Mouse (Mus musculus) left cerebral cortex, postnatal 4 days (tissue): ENCODE measurements around the gene Samd14. TPM values are rescaled to one million over a fixed set of nuclear protein-coding genes. Genes with fewer than 3 reads are reported as not detected.
A peak's percentile ranks its signal among the peaks of the same experiment; 100 is the strongest.
"Not testable (repeated sequence)": the region's sequence is repeated elsewhere in the genome, so short reads cannot be mapped to it uniquely, and the experiment has no call there.

Source experiments
- DNase-seq: peaks from one replicate; pipeline ENCODE4 v3.0.0-alpha.2; 2022
- intact Hi-C: fragments of 180-260 bp; cut with DNase I; formaldehyde crosslinking; loops from one replicate; pipeline ENCODE4 v1.15.1; 2025
- total RNA-seq, 2 experiments: library from RNA; stranded (reverse); gene quantifications; 2 replicates each; pipeline ENCODE4 v1.2.3; 2021

Samd14 gene
- 100 to 1,000 TPM; 173 to 176 TPM for total RNA-seq

DNA sequence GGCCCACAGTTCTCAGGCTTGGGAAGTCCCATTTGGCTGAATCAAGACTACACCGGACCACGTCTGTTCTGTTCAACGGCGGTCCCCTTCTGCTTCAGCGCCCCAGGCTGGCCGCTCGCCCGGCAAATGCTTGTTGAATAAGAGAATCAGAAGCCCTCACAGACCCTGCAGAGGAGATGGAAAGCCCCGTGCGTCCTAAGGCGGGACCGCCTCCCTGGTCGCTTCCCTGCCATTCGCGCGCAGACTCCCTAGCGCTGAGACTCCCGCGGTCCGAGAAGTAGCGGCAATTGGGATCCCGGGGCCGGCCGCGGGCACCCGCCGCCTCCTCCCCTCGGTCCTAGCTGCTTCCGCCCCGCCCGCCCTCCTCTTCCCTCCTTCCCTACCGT, at the start of gene Samd14:
Samd14 (plus strand) TSS at position 251 of the 386 bp plus-strand sequence.
- intact Hi-C loops = no loop called here
- DNase-seq = peak; percentile 96

DNA sequence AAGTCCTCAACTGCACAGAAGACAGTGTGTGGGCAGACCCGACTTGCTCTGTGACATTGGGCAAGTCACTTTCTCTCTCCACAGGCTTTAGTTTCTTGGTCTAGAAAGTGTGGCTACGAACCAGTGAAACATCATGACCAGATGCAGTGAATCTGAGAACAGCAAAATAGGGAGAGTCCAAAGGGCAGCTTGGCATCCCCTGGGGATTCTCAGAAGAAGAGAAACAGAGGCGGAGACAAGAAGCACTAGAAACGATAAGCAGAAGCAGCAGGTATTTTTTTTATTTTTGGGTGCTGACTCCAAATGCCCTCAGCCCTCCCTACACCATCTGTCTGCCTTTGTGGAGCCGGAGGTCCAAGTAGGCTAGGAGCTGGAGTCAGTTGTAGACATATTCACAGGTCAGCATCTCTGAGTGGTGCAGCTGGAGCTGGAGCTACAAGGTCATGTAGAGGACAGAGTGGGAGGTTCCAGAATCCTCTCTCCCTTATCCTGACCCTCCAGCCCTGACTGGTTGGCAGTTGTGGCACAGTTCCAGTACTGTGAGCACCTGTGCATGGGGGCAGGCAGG, 47.1 kb upstream of the Samd14 start:
- intact Hi-C loops = no loop called here
- DNase-seq = no peak

DNA sequence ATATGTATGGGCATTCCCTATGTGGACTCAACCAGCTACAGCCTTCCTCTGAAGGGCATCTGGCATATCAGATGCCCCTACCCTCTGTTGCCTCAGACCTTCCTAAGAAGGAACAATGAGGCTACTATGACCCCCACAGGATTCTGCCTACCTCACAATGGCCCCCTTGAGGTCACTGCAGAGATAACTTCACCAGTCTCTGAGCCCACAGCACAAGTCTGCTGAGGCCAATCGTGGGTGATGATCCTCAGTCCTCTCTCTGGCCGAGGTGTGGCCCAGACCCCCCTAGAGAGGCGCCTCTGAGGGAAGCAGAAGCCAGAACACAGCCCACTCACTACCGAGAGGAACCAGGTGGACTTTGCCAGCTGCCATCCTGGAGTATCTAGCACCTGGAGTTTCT, 42.3 kb upstream of the Samd14 start, which contains the start of gene Hils1:
Hils1 (plus strand) TSS at position 175 of the 400 bp plus-strand sequence.
- intact Hi-C loops = no loop called here
- DNase-seq = no peak

DNA sequence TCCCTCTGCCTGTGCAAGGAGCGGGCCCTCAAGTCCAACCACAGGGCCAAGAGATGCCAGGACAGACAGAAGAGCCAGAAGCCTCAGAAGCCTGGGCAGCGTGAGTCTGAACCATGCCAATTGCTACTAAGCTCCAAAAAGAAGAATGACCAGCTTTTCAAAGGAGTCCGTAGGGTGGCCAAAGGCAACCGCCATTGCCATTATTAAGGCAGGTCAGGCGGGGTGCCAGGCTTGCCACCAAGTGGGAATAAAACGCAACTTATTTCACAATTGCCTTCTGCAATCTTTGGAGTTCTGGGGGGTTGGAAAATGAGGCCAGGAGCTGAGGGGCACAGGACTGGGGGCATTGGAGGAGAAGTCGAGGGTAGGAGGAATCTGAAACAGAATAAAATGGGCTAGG, 41.5 kb upstream of the Samd14 start:
- intact Hi-C loops = no loop called here
- peak; percentile 41 for DNase-seq

DNA sequence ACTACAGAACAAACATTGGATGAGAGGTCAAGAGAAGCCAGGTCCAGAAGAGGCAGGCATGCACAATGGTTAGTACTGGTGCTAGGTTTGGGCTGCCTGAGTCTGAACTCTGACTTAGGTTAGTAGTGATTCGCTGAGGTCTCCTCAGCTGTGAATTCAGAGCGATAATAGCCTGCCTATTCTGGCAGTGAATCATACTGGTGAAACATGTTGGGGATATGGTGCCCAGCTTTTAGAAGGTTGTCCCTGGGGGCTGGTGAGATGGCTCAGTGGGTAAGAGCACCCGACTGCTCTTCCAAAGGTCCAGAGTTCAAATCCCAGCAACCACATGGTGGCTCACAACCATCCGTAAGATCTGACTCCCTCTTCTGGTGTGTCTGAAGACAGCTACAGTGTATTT, 40.0 kb upstream of the Samd14 start:
- intact Hi-C loops = loop anchor here (2.0 to 5.0 kb wide), 2 partner anchors 32 to 239 kb away; partner anchors contain the start of gene Col1a1
- DNase-seq = not testable (repeated sequence)

DNA sequence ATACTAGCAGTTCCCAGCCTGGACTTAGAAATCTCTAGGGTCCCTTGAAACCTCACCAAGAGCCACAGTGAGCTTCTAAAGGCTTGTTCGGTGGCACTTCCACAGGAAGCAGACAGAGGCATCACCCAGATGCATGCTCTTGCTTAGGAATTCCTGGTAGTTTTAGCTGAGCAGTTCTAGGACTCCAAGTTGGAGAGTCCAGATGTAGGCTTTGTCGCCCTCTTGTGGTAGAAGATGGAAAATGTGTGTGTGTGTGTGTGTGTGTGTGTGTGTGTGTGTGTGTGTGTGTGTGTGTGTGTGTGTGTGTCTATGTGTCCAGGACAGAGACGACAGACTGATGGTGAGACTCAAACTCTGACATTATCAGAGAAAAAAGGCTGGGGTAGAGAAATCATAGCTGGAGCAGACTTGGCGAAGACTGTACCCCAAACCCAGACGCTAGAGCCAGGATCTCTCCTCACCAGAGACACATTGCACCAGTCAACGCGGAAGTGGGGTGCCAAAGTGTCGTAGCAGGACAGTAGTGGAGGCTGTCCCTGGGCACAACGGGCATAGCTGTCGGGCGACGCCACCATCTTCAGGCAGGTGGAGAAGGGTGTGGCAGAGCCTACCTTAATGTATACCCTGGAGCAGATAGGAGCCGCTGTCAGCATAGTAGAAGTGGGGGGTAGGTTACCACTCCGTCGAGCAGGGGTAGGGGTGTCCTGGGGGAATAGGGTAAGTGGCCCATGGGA, 39.3 kb upstream of the Samd14 start:
- DNase-seq = peak; percentile 70
- intact Hi-C loops = loop anchor here (2.0 to 5.0 kb wide), 2 partner anchors 33 to 240 kb away; partner anchors contain the start of gene Col1a1

DNA sequence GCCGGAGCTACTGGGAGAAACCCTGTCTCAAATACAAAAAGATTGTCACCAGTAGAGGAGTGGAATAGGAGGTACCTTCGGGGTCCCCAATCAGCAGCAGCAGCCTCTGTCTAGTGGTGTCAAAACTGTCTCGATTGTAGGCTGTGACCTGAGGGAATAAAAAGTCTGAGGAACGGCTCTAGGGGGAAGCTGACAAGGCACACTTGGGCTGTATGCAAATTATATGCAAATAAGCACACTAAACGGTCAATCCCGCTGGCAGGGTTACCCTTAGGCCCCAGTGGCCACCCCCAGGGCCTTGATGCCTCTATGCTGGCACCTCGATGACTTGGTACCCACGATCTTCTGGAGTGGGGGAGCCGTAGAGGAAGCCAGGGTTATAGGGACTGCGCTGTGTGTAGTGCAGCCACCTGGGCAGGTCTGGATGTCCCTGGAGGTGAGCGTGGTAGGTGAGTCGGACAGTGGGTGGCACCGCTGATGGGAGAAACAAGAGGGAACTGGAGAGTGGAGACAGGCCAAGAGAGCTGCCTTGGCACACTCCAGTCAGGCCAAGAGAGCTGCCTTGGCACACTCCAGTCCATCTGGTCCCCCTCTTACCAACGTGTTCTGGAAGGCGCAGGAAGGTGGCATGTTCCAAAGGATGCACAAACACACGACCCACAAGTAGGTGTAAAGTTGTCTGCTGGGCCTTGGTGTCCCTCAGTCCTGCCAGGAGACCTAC, 37.6 kb upstream of the Samd14 start:
- intact Hi-C loops = loop anchor here (2.0 to 5.0 kb wide), 2 partner anchors 35 to 241 kb away; partner anchors contain the start of gene Col1a1
- DNase-seq = no peak

DNA sequence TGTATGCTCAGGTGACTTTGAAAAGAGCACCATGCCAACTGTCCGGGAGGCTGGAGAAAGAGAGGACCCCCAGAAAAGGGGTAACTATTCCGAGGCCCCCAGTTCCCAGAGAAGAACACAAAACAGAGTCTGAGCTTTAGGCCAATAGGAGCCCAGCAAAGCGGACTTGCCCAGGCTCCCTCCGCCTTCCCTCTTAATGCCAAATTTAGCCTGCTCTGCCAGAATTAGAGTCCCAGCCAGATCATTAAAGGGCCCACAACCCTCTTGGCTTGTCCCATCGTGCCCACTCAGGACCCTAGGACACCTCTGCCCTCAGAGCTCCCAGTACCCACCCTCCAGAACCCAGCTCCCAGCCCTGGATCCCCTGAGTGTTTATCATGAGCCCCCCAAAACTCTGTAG, 36.8 kb upstream of the Samd14 start:
- no peak for DNase-seq
- intact Hi-C loops = loop anchor here (5.0 kb wide), 1 partner anchor 36 kb away; the partner anchor contains the start of gene Col1a1

DNA sequence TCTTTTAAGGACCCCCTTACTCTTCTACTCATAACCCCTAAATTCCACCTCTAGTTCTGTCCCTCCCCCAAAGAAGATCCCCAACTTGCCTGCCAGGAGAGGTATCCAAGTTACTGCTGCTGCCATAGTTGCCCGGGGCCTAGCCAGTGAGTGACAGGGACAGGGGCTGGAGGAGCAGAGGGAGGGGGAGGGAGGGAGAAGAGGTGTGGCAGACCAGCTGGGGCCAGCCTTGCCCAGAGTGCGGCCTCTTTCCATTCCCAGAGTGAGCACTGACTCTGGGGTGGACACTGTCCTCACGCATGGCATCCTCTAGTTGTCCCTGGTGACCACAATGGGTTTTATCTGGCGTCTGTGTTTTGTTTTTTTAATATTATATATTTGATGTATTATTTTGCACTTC, 36.4 kb upstream of the Samd14 start:
- intact Hi-C loops = loop anchor here (5.0 kb wide), 1 partner anchor 36 kb away; the partner anchor contains the start of gene Col1a1
- DNase-seq = peak; percentile 53

DNA sequence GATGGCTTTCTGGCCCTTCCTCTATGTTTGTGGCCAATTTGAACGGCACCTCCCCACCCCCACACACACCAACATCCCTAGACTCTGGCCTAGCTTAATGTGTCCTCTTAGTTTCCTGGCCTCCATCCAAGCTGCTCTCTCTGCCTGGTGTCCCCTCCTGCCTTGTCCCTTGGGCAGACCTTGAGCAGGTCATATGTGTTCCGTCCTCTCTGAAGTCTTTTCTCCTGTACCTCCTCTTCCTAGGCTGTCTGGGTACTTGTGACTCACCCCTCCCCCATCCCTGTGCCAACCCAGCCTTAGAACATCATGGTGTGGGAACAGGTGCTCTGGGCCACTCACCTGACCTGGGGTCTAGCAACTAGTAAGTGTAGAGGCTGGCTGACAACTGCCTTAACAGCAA, 34.7 kb upstream of the Samd14 start:
- intact Hi-C loops = loop anchor here (5.0 kb wide), 1 partner anchor 38 kb away; the partner anchor contains the start of gene Col1a1

DNA sequence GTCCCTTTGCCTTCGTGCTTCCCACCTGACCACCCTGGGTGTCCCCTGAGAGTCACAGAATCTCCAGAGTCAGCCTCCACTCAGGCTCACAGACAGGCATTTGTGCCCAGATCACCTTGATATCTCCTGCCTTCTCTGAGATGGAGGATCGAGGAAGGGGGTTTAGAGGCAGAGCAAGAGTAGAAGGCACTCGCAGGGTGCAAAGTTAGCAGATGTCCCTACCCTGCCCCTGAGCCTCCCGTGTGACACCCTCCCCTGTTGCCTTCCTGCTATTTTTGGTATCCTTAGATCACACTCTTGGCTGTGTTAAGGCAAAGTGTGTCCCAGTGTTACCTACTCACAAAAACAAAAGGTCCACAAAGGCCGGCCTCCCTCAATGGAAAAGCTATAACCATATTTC, 33.5 kb upstream of the Samd14 start, which contains the start of gene Sgca:
Sgca (minus strand) TSS at position 129 of the 400 bp plus-strand sequence.
- DNase-seq = no peak
- intact Hi-C loops = no loop called here

More for the DNA sequence above, 34.7 kb upstream of the Samd14 start:
- no peak for DNase-seq

DNA sequence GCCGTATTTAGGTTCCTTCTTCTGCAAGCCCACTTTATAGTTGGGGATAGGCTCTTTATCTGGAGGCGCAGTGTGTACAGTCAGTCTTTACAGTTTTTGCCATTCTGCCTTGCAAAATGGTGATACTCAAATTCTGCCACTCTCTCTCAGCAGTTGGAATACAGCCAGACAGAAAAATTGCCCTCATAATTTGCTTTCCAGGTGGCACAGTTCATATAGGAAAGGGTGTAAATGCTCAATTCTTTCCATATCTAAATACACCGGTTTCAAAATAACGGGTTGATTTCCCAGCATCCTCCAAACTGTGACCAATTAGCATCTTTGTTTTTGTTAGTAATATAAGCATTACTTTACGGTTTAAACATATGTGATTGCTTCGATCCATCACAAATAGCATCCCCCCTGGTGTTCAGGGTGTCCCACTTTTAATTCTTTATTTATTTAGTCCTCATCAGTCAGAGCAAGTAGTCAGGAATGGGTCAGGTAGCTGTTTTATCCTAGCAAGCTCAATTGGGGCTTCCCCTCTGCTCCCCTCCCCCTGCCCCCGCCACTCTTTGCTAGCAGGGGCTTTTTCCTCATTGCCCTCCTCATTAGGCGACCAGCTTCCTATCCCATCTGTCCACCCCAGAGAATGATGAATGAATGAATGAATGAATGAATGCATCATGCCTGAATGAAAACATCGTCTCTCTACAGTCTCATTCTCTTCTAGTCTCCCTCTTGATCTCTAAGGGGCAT, 31.3 kb upstream of the Samd14 start:
- intact Hi-C loops = no loop called here
- DNase-seq = peak; percentile 66

DNA sequence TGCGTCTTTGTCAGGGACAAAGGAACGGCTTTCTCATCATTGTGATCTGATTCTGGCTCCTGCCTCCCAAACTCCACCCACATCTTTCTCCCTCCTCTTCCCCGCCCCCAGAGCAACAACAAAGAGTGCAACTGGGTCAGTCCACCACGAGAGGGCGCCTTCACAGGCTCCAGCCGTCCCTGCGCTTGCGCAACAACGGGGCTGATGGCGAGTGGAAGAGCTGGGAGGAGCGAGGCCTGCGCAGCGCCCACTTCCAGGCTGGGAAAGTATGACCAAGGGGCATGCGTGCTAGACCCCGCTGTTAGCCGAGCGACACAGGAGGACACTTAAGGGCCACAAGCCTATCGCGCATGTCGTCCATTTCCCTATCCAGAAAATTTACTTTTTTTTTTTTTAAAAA, 30.7 kb upstream of the Samd14 start:
- peak; percentile 97 for DNase-seq
- intact Hi-C loops = no loop called here

DNA sequence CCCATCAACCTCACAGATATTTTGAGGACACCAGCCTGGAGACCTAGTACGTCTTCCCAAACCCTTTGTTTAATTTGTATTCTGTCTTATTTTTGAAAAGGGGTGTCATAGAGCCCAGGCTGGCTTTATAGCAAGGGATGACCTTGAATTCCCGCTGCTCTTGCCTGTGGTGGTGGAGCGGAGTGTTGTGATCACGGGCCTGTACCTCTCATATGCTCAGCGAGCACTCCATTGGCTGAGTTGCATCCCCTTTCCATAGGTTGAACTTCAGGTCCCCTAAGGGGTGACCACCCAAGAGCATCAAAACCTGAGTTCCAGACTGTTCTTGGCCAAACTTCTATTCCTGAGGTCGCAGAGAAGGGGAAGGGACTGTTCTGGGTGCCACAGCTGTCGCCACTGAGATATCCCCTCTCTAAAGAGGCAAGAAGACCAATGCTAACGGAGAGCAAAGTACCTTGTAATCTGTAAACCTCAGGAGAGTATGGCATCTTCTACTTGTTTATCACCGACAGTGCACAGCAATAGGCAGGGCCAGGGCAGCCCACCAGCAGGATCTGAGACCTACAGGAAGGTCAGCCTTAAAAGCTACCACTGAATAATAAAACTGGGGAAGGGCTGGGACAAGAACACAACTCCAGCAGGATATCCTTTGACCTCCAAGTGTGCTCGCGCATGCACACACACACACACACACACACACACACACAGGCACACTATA, 30.1 kb upstream of the Samd14 start:
- DNase-seq = no peak
- intact Hi-C loops = loop anchor here (10.0 kb wide), 1 partner anchor 275 kb away; no protein-coding TSS in a partner anchor

DNA sequence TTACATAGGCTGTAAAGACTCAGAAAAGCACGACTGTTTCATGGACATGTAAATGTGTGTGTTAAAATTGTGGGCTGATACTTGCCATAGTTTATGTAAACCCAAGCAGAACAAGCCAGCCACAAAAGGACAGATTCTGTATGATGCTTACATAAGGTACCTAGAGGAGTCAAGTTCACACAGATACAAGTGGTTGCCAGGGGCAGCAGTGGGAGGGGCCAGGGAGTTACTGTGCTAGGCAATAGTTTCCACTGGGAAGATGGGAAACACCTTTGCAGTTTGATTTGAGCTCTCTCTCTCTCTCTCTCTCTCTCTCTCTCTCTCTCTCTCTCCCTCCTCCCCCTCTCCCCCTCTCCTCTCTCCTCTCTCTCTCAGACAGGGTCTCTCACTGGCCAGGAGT, 24.5 kb upstream of the Samd14 start:
- no peak for DNase-seq
- intact Hi-C loops = loop anchor here (10.0 kb wide), 1 partner anchor 270 kb away; no protein-coding TSS in a partner anchor

DNA sequence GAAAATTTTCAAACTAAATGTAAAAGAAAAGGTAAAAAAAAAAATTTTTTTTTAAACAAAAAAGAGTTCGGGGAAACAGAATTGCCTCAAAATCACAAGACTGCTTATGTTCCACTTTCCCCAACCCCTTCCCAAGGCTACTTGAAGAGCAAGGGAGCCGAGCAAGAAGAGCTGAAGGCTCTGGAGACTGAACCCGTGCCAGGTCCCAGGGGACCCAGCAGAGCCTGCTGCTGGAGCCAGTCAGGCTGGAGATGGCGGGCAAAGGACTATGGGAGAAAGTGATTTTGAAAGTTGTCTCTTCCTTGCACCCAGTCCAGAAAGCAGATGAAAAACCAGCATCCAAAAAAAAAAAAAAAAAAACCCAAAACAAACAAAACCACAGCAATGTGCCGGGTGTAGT, 23.9 kb upstream of the Samd14 start:
- DNase-seq = no peak
- intact Hi-C loops = loop anchor here (10.0 kb wide), 1 partner anchor 269 kb away; no protein-coding TSS in a partner anchor

DNA sequence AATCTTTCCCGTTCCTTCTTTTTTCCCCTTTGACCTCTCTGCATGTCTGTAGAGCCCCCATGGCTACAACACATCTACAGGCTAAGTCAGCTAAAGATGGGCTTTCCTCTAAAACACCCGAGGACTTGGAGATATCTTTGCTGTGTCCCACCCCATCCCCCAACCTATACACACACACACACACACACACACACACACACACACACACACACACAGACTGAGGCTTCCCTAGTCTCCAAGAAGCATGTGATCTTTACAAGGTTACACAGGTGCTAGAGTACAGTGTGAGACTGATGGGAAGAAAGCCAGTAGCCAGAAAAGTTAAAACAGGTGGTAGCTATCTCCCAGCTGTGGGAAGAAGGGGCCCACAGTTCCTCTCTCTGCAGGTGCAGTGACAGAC, 23.2 kb upstream of the Samd14 start:
- no peak for DNase-seq
- intact Hi-C loops = loop anchor here (10.0 kb wide), 1 partner anchor 268 kb away; no protein-coding TSS in a partner anchor

DNA sequence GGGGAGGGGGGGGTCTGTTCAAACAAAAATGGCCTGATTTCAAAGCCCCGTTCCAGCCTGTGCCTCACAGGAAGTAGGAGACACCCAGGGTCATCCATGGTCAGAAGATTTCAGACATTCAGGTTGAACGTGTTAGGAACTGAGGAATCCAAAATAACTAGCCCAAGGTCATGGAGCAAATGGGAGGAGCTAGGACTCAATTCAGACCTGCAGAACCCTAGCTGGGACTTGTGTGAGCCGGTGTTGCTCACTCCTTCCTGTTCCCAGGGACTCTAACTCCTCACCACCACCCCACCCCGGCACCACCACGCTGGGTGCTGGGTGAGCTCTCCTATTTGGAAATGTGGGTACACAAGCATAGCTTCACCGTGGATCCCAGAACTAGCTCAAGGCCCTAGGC, 22.3 kb upstream of the Samd14 start:
- DNase-seq = no peak
- intact Hi-C loops = loop anchor here (10.0 kb wide), 1 partner anchor 267 kb away; no protein-coding TSS in a partner anchor

DNA sequence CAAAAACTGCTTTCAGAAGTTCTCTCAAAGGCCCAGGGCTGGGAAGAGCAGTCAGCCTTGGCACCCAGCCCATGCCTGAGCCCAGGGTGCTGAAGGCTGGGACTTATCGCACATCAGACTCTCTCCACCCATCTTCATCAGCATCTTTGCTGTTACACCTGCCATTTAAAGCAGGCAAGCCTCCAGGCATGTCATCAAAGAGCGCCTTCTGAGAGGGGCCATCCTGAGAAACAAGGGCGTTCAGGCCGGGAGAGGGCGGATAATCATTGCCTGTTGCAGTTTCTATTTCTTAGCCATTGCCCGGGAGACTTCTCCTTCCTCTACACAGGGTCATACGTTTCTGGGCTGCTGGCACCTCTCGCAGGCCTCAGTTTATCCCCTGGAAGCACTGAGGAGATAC, 21.8 kb upstream of the Samd14 start:
- no peak for DNase-seq
- intact Hi-C loops = loop anchor here (10.0 kb wide), 1 partner anchor 267 kb away; no protein-coding TSS in a partner anchor
